Mouse (Mus musculus): Measurements from ENCODE around the gene Vwa8.

DNA sequence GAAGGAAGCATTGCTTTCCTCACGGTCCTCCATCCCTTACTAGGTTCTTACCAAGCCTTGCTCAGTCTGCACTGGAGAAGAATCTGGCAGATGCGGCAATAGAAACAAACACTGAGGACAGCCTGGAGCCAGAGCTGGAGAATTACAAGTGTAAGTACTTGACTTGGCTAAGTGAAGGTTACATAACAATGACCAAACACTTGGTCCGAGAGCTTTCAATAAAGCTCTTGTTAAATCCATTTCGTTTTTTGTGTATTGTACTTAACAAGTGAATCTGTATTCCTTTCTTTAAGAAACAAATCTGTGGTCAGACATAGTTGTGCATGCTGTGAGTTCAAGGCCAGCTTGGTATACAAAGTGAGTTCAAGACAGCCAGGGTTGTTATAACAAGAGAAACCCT is 169.7 kb downstream of the Vwa8 start:
- TF ChIP-seq CTCF (IDR thresholded peaks at IDR 0.05; ENCODE audit: borderline replicate concordance, extremely low read depth, insufficient read depth, insufficient read length): no peak
- no peak for TF ChIP-seq POLR2A (IDR thresholded peaks at IDR 0.05; ENCODE audit: borderline replicate concordance, extremely low read depth, insufficient read depth, insufficient read length, poor library complexity, severe bottlenecking)

Data from brain, embryonic 14.5 days (tissue).